Mouse (Mus musculus) CD8-positive naive resting alpha-beta T cell, adult 2 months (primary cell): ENCODE measurements at regions not wholly inside any gene's neighbourhood (a gene's known extent, or its start where the extent isn't known, plus 50 kb on each side); places are given as distances from the start of the nearest gene placed in this dataset.

ENCODE experiments used
- DNase-seq, 2 experiments: peaks; one replicate each; pipeline ENCODE4 v3.0.0; 2022; ENCODE audit warnings: low read depth in 2 of 2, low spot score in 2 of 2

DNA sequence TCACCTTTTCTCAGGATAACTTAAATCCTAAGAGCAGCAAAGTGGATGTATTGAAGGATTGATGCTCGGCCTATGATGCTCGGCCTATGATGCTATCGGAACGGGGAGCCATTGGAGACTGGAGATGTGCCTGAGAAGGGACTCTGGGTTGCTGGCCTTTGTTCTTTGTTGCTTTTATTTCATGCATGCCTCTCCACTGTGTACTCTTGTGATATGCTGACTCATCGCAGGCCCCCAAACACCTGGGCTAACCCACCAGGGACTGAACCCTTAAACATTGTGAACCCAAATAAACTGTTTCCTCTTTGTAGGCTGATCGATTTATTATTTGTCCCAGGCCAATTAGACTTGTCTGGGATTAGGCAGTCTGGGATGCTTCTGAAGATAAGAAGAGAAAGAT, 61.9 kb downstream of the Pdcl3 start:
- DNase-seq: no peak

DNA sequence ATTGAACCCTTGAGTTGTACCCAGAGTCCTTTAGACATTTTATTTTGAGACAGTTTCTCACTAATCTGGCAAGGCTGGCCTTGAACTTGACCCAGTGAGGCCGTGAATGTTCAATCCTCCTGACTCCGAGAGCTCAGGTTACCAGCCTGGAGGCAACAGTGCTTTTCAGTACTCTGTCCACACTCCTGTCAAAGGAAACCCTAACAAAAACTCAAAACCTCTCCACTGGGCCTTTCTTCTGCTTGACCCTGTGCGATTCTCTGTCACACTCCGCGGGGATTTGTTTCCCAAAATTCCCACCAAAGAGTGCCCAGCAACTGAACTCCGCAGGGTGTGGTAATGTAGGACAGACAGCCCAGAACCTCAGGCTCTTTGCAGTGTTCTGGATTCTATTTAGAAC, 71.9 kb downstream of the Pdcl3 start:
- no peak for DNase-seq

DNA sequence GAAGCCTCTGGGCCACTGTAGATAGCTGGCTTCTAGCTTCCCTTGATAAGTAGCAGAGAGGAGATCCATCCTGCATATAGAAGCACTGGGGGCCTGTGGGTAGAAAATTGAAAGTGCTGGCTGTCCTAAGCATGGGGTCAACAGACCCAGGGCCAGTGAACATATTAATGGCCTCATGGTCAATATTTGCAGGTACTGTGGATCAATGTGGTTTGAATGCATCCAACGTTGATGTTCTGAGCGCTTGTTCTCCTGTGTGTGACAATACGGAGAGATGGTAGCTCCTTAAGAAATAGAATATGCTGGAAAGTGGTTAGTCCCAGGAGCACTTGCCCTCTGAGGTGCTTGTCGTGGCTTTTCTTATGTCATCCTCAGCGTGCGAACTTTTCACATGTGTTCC, 77.1 kb downstream of the Pdcl3 start:
- DNase-seq: no peak

DNA sequence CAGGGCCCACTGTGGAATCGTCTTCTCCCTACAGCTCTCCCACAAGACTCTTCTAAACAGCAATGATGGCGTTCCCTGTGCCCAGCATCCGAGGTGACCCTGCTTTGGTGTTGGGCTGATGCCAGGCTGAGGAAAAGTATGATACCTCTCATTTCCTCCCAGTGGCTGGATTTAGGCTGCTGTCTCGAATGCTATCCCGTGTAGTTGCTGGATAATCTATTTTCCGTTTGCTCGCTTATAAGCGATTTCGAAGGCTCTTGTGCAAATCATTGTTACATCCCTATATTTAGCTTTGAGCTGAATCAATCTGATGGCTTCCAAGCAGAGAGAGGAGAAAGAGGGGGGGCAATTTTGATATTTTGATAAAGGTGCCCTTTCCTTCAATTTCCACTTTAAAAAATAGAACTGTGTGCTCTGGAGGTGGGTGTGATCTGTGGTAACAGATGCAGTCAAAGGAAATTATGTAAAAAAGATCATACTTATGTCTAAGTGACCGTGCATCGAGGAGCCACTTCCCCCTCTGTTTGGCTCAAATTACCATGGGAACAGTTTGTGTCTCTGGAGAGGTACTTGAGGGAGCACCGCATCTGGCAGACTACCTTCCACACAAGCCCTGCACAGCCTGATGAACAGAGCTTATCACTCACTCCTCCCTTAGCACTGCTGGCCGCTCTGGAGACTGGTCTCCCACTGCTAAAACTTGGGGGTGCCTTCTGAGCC, 78.4 kb downstream of the Pdcl3 start:
- no peak for DNase-seq

DNA sequence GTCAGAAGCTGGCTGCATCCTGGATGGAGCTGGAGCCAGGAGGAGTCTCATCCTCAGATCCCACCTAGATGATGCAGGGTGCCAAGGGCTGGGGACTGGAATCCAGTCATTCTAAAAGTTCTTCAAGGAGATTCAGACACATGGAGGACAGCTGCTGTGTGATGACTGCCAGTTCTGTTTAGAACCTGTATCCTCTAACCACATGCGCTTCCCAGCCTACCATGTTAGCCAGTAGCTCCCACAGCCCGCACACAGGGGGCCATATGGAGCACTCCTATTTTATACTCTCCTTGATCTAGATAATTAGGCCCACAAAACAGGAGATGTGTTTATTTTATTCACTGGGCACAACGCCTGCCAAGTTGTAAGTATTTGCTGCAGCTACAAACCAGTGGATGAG, 79.4 kb downstream of the Pdcl3 start:
- no peak for DNase-seq

DNA sequence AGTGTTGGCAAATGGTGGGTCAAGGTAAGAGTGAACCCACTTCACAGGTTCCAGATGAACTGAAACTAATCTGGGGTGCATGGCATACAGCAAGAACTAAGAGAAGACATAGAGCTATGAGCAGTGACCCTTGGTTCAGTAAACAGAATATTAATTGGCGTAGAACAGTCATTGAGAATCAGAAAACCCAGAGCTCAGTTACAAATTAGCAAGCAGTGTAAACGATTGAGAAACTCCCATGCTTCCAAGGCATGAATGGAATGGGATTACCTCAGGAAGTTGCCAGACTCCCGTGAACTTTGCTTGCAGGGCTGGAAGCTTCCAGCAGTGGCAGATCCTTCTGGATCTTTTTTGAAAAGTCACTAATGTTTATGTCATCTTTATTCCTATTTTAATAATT, 82.5 kb downstream of the Pdcl3 start:
- DNase-seq: no peak

DNA sequence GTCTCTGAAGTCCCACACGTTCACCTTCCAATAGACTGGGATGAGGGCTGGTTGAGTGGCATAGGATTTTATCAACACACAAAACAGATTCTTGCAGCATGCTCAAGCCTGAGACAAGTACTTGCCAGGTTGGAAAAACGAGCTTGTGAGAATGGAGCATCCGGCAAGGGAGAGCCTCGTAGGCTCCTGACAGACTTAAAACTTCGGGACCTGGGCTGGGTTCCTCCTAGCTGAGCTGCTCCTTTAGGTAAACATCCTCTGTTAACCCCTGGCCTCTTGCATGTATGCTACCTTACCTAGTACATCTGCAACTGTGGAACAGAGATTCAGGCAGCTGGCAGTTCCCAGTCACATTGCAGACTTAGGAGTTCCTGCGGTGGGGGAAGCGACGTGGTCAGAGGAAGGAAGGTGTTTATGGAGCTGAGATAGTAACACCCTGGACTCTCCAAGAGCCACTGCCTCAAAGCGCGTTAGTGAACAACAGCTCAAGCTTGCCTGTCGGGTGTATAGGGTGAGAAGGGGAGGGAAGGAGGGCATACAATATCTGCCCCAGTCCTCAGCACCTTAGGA, 83.8 kb downstream of the Pdcl3 start:
- no peak for DNase-seq

DNA sequence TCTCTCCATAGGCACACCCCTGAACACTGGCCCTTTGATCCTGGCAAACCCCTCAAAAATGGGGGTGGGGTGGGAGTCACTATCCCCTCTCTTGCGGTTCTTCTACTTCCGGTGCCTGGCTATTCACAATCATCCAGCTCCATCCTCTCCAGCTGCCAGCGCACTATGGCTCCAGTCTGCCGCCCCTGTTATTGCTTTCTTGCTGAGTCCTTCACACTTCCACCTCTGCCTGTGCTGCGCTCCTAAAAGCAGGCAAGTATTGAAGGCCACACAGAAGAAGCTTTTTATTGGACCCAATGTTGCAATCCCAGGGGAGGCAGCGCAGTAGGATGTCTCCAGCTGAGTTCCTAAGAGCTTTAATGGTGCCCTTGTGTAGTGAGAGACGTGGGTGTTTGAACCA, 84.3 kb downstream of the Pdcl3 start:
- no peak for DNase-seq

DNA sequence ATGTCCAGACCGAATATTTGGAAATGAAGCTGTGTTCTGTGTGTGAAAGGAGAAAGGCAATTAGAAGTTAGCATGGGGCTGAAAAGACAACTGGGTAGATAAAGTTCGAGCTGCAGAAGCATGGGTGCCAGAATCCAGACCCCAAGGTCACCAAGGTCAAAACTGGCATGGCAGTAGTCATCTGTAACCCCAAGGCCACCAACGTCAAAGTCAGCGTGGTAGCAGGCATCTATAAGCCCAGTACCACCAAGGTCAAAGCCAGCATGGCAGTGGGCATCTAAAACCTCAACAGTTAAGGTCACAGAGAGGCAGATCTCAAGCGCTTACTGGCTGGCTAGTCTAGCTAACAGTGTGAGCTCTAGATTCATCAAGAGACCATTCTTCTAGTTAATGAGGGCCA, 90.6 kb downstream of the Pdcl3 start:
- no peak for DNase-seq

DNA sequence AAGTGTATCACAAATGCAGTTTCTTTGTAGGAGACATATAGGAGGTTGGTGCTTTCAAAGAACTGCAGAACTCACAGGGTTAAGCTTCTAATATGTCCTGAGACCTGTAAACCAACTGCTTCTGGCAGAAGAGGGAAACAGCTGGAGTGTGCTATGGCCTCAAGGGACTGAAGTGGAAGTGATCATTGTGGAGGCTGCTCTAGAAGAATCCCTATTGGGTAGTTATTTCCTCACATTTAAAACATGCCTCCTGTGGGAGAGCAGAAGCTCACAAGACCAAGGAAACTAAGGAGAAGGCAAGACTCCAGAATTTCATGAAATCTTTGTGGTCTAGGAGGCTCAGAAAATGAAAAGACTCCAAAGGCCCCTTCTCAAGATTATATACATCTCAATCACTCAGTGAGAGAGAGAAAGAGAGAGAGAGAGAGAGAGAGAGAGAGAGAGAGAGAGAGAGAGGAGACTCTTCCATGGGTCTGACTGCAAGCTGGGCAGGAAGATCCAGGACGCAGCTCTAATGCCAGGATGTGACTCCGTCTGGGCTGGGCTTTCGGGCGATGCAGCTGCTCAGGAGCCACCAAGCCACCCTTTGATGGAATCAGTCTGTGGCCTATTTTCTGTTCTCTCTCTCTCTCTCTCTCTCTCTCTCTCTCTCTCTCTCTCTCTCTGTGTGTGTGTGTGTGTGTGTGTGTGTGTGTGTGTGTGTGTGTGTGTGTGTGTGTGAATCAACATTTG, 93.3 kb downstream of the Pdcl3 start:
- no peak for DNase-seq

DNA sequence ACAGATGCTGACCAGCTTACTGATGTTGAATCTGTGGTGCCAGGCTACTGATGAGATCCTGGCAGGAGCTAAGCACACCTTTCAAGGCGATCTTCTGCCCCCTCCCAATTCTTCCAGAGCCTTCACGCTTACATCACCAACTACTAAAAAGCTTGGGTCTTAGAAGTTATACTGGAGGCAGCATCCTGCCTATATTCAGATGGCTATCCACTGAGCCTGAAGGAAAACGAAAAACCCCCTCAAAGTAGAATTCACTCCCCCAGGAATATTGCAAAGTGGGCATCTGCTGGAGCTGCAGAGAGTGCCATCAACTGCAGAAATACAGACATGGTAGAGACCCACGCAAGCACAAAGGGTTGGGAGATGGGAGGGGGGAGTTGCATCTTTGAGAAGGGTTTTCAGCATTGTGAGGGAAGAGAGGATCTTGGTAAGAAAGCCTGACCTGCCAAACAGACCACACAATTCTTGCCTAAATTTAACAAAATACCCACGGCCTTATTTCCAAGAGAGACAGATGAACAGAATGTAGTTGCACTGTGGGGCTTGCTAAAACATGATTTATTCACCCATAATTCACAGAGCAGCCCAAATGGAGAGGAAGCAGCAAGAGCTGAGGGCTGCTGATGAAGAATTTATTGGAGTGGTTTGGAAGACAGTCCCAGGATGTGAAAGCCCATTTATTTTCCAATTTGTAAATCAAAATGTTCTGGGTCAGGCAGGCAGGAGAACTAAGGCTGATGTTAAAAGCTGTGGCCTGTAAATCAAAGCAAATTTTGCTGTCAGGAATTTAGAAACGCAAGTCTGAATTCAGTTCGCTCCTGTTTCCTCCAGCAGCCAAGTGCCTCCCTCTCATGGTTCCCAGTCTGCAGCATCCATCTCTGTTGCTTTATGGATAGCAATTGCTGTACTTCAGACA, 98.8 kb downstream of the Pdcl3 start:
- DNase-seq: no peak

DNA sequence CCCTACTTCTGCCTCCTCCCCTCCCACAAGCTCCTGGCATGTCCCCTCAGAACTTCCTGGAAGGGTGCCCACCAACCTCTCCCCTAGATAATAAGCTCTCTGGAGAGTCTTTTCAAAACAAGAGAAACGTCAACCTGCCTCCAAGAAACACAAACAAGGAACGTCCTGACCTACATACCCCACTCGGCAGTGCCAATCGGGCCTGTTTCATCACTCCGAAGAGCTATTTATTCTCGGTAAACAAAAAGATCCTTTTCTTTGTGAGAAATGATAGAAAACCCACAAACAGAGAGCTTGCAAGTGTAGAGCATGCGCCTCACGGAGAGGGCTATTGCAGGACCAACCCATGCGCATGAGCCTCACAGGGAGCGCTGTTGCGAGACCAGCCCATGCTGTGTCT, 100.9 kb downstream of the Pdcl3 start:
- no peak for DNase-seq

DNA sequence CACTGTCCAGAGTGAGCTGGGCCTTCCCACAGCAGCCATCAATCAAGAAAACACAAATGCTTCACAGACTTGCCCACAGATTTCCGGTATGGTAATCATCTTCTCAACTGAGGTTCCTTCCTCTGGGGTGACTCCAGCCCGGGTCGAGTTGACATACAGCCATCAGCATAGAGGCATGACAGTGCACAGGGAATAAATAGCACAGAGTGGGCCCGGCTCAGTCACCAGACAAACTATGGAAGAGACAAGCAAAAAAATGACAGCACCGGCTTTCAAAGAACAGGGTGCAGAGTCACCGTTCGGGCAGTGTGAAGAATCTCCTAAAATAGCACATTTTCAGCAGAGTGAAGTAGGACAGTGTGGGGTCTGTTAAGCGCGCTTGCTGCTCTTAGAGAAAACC, 103.7 kb upstream of the Npas2 start:
- peak; percentile 26 to 27 for DNase-seq

DNA sequence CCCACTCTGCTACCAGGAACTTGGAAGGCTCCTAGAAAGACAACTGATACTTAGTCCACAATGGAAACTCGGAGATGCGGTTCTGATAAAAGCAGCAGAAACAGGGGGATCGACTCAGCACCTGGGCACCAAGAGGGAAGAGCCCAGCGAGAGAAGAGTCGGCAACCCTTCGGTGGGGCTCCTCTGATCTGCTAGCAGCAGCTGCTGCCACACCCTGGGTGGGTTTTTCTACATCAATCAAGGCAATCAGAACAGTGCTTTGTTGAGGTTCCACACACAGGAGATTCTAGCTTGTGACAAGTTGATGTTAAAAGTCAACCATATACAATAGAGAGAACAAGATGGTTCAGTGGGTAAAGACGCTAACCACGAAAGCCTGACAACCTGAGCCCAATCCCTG, 102.4 kb upstream of the Npas2 start:
- peak; percentile 41 to 48 for DNase-seq

DNA sequence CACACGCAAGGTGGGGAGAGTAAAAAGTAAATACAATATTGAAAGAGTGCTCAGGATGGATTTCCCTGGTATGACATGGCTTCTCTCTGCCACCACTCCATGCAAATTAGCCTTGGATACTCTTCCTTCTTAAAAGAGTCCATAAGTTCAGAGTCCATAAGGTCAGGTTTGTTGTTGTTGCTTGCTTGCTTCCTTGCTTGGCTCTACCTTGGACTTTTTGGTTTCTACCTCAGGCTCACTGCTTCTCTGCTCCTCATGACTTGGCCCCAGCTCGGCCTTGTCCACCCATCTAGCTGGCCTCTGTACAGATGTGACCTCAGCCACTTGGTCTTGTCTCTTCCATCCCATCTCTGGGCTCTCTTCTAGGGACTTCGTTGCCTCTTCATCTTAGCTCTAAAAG, 101.9 kb upstream of the Npas2 start:
- DNase-seq: no peak

DNA sequence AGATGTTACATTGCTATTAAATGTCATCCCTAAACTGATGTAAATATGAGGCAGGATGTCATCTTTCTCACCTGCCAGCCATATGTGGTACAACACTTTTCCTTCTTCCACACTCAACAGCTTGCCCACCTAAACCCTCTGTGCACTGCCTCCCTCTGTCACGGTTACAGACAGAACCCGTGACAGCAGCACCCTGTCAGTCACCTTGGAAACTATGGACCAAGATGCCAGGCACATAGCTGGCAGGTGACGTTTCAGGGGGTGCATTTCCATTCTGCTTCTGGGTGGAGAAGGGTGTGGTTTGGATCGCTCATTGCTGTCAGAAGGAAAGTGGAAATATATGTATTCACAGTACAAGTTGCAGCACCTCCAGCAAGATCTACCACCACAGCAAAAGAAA, 100.2 kb upstream of the Npas2 start:
- DNase-seq: no peak

DNA sequence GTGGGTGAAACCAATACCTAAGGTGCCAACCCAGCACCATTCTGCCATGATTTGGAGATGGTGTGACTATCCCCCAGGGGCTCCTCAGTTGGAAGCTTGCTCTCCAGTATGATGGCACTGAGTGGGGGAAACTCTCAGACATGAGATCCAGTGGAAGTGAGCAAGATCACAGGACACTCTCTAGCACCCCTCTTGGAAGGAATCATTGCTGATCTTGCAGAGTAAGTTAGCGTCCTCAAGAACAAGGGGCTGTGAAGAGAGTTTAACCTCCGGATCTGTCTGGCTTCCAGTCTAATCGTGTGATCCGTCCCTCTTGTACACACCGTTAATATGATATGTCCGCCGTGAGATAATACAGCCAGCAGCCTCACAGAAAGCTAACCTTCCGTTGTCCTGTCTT, 99.5 kb upstream of the Npas2 start:
- no peak for DNase-seq

DNA sequence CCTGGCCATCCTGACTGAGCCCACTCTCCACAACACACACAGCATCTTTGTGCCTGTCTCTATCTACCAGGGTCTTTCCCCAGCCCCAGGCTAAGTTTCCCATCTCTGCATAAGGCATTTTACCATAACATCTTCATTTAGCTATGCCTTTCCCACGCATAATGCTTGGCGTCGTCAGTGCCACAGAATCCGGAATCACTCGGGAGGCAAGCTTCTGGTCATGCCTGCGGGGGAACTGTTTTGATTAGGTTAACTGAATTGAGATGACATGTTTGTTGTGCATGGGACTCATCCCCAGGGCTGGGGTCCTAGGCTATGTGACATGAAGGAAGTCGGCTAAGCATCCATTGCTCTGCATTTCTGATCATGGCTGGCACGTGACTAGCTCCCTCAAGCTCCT, 97.6 kb upstream of the Npas2 start:
- no peak for DNase-seq

DNA sequence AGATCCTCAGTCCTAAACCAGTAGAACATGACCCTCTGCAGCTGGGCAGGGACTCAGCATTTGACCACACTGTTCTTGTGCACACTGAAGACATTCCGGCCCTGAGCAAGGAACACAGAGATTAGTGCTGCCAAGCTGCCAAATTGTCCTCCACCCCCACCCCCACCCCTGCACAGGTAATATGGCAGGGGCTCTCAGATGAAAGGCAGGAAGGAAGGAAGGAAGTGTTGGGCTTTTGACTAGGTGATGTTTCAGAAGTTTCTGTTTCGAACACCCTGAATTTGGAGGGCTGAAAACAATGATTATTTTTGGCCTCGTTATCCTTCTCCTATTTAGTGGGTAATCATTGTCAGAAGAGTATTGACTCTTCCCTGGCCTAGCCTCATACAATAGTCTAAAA, 96.8 kb upstream of the Npas2 start:
- no peak for DNase-seq

DNA sequence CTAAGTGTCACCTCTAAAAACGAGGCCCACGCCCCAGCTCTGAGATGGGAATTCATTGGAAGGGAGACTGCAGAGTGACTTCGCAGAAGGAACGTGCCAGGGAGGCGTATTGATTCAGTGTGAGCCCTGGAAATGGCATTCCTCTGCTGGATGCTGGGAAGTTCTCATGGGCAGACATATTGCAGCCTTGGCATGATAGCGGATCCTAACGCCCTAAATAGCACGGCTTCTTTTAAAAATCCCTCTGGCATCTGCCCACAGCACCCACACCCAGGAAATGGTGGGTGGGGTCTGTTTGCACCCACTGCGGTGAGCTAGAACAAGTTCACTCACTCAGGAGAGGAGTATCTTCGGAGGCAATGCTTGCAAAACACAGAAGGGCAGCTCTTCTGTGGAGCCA, 96.0 kb upstream of the Npas2 start:
- DNase-seq: peak in 1 of 2 experiments; percentile 29

DNA sequence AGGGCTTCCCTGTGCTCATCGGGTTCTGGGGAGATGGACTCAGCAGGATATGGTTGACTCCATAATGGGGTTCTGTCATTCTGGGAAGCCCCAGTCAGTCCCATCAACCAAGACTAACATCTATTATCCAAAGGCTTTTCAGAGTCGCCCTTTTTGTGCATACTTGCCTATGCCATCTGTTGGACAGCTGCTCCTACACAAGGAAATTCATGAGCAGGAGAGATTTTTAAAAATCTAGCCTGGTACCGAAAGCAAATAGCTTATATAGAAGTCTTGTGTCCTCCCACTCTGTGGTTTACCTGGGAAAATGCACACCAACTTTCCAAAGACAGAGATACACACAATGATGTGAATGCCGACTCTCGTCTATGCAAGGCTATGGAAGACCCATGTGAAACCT, 95.4 kb upstream of the Npas2 start:
- DNase-seq: no peak

DNA sequence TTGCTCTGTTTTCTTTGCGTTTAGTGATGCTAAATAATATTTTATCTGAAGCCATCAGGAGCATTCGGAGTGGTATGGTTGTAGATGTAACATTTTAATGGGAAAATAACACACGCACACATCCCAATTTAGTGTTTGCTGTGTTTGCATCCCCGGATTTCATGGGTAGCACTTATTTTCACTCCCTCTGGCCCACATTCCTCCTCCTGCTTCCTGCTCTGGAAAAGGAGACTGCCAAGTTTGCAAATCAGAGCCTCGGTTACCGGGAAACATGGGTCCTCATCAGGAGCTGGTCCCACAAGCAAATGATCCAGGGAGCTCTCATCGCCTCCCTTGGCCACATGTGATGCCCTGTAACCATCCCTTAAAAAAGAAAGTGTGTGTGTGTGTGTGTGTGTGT, 94.3 kb upstream of the Npas2 start:
- no peak for DNase-seq
